Mouse (Mus musculus) ZHBTc4 (cell line): ENCODE results near the gene Gm11627.
"Not testable (repeated sequence)": the region's sequence is repeated elsewhere in the genome, so short reads cannot be mapped to it uniquely, and the experiment has no call there.

Experiments
- DNase-seq: peaks from one replicate; pipeline ENCODE4 v3.0.0-alpha.2; 2011; ENCODE audit warnings: low read depth, low spot score

The Gm11627 gene

DNA sequence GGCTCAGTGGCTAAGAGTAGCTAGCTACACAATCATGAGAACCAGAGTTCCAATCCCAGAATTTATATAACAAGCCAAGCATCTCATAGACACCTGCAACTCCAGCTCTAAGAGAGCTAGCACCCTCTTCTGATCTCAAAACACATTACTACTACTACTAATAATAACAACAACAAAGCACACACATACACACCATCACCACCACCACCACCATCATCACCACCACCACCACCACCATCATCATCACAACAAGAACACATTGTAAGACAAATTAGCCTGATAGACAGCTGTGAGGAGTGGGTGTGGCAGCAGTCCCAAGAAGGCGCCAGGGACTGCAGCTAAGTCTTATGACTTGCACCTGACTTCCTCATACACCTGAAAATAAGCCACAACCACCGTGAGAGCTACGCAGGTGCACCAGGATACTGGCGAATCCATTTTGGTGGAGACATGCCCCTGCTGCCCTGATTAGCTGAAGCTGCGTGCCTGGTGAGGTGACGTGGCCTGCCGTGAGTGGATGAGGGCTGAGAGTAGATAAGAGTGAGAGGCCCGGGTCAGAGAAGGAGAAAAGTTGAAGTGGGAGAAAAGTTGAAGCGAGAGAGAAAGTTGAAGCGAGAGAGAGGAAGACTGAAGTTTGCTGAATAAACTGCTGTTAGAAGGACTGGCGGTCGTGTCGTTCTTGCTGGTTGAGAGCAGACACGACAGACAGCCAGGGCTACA is 14.1 kb downstream of the Gm11627 start:
- DNase-seq, result not testable (repeated sequence)

DNA sequence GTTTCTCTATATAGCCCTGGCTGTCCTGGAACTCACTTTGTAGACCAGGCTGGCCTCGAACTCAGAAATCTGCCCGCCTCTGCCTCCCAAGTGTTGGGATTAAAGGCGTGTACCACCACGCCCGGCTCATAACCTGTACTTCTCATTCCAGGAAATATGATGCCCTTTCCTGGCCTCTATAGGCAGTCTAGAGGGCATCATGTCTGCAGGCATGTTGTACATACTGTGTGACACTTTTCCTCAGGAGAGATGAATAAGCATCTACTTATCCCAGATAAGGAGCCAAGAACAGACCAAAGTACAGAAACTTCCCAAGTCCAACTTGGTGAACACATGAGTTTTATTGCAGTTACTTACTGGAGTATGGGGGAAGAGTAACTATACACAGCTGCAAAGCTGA is 20.6 kb downstream of the Gm11627 start:
- no peak for DNase-seq

GRCm38 (mm10) chr11:102557386-102557785 is 21.9 kb downstream of the Gm11627 start:
- DNase-seq, result no peak

DNA sequence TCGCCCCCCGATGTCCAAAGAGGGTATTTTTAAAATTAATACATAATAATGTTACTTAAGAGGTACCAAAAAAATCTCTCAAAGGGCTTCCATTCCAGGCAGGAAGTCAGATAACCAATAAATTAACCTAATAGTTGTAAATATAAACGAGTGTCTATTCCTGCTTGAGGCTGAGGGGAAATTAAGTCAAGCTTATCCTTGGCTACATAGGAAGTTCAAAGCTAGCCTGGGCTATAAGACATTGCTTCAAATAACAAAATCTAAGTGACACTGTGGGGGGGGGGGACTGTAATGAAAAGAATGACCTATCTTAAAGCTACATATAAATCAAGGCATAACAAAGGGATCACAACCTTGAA is 22.6 kb downstream of the Gm11627 start:
- no peak for DNase-seq

DNA sequence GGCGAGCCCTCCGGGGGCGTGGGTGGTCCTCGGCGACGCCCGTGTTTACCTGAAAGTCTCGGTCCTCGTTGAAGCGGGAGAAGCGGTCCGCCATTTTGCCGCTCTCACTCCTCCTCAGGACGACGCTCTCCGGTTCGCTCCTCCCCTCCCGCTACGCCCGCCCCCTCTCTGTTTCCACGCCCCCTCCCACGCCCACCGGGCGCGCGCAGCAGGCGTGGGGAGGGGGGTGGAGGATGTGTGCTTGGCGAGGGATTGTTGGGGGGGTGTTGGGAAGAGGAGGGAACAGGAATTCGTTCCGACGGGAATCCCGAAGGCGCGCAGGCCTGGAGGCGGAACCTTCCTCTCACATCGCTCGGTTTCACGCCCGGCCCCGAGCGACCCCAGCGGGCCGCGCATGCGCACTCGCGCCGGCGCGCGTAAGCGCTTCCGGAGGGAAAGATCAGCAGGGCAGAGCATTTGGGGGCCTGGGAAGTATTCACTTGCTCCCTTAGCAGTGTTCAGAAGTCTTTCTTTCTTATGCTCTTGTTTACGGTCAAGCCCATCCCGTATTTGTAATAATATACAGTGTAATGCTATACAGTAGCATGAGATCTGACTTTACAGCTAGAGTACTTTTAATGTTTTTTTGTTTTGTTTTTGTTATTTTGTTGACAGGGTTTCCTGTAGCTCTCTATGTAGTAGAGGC is 23.1 kb downstream of the Gm11627 start, which contains the start of gene Gpatch8:
Gpatch8 (minus strand) TSS at position 362 of the 685 bp plus-strand sequence.
- peak; percentile 100 for DNase-seq

GRCm38 (mm10) chr11:102555400-102556030 is 23.7 kb downstream of the Gm11627 start:
- DNase-seq, result no peak

GRCm38 (mm10) chr11:102552051-102552450 is 27.2 kb downstream of the Gm11627 start:
- DNase-seq, result peak; percentile 56

DNA sequence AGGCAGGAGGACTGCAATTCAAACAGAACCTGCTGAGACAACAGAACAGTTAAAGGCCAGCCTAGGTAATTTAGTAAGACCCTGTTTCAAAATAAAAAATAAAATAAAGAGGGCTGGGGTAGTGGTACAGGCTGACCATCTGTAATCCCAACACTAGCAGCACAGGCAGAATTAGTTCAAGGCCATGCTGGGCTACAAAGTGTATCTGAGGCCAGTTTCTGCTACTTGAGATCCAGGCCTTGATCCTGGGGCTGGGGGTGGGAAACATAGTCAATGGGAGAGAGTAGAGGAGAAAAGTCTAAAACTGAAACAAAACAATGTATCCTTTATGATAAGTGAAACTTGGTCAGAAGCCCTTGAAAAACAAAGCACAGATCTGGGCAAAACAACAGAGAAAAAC is 28.1 kb downstream of the Gm11627 start:
- DNase-seq, result no peak

DNA sequence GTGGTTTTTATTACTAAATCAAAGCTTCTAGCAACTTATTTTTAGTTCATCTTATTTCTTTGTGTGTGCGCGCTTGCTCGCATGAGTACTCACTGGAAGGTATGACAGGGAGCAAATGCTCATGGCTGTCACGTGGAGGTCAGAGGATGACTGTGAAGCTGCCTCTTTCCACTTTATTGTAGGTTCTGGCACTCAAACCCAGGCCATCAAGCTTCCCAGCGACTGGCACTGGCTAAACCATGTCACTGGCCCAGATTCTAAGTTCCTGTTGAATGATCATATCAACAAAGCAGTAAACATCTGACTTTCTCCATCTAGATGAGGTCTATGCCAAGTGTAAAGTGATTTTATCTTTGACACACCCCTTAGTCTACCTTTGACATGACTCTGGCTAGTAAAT is 37.8 kb downstream of the Gm11627 start:
- DNase-seq, result no peak

DNA sequence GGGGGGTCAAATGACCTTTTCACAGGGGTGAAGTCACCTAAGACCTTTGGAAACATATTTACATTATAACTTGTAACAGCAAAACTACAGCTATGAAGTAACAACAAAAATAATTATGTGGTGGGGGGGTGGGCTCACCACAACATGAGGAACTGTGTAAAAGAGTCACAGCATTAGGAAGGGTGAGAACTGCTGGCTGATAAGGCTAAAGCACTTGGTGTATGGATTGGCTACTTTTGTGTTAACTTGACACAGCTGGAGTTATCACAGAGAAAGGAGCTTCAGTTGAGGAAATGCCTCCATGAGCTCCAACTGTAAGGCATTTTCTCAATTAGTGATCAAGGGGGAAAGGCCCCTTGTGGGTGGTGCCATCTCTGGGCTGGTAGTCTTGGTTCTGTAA is 39.0 kb downstream of the Gm11627 start:
- DNase-seq, result not testable (repeated sequence)

DNA sequence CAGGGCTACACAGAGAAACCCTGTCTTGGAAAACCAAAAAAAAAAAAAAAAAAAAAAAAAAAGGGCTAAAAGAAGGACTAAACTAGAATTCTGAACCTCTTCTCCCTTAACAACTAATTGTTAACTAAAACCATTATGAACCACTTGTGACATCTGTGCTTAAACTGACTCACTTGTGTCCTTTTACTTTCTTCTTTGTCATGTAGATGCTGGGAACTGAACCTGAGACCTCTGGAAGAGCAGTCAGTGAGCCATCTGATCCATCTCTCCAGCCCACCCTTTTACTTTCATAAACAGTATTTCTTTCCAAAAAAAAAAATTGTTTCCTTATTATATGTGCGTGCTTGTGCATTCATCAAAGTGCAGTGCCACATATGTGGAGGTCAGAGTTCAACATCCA is 39.6 kb downstream of the Gm11627 start:
- peak; percentile 62 for DNase-seq

DNA sequence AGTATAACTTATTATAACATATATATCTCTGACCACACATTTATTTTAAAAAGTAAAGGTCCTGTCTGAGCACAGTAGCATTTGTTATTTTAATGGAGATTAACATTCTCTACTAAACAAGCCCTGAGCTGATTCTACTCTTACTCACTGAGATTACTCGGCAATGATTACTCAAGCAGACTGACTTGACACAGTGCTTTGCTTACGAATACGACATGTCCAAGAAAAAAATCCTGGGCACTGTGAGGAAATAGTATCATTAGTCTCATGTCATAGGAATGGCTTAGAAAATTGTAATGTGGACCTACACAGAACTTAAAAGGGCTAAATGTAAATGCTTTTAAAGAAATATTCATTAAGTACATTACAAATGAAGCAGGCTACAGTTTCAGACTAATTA is 43.1 kb downstream of the Gm11627 start:
- DNase-seq, result no peak

DNA sequence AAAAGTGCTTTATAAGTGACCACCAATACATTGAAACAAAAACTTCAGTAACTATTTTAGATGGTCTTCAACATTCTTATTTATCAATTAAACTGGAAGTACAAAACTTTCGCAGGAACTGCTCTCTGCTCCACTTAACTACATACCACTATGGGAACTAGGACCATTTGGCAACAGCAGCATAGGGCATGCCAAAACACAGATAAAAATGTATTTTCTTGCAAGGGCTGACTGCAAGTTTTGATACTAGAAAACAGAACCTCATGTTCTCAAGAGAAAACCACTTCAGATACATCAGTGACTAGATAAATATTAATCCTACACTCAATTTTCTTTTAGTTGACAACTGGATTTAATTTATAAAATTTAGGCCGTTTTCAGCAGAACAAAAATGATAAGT is 45.2 kb downstream of the Gm11627 start:
- DNase-seq, result no peak

GRCm38 (mm10) chr11:102531425-102531824 is 47.8 kb downstream of the Gm11627 start:
- DNase-seq, result no peak
